Mouse (Mus musculus) heart, embryonic 11.5 days (tissue): ENCODE results near the gene P3h1. TPM values are rescaled to one million over a fixed set of nuclear protein-coding genes. Genes with fewer than 3 reads are reported as not detected.

Experiments used
- ATAC-seq: fragments of 200-750 bp; cut with Nextera tagmentation; replicated peaks from 2 replicates; pipeline ENCODE4 v1.8.0; 2017; ENCODE audit warnings: moderate library complexity; ENCODE audit not compliant: insufficient number of reproducible peaks, low FRiP score, low TSS enrichment
- H3K27ac ChIP-seq: fragments of 300-500 bp; sonication (generic); 2 replicates; pipeline ENCODE4 v1.5.1; 2014; ENCODE audit warnings: mild to moderate bottlenecking, low read depth, low read length
- H3K27me3 ChIP-seq: fragments of 300-500 bp; sonication (generic); 2 replicates; pipeline ENCODE4 v1.6.1; 2014; ENCODE audit warnings: mild to moderate bottlenecking, low read length, mixed read lengths; ENCODE audit not compliant: control insufficient read depth, insufficient read depth
- H3K36me3 ChIP-seq: fragments of 300-500 bp; sonication (generic); 2 replicates; pipeline ENCODE4 v1.6.1; 2014; ENCODE audit warnings: mild to moderate bottlenecking, low read length, moderate library complexity, mixed read lengths; ENCODE audit not compliant: control insufficient read depth, insufficient read depth
- H3K4me1 ChIP-seq: fragments of 300-500 bp; sonication (generic); 2 replicates; pipeline ENCODE4 v1.6.1; 2014; ENCODE audit warnings: low read length; ENCODE audit not compliant: control insufficient read depth, insufficient read depth
- H3K4me2 ChIP-seq: fragments of 300-500 bp; sonication (generic); 2 replicates; pipeline ENCODE4 v1.6.1; 2014; ENCODE audit warnings: mild to moderate bottlenecking, moderate library complexity
- H3K4me3 ChIP-seq: fragments of 300-500 bp; sonication (generic); 2 replicates; pipeline ENCODE4 v1.5.1; 2014; ENCODE audit warnings: low read depth, low read length
- H3K9ac ChIP-seq: fragments of 300-500 bp; sonication (generic); 2 replicates; pipeline ENCODE4 v1.6.1; 2014; ENCODE audit warnings: mild to moderate bottlenecking, low read depth, low read length, moderate library complexity
- H3K9me3 ChIP-seq: fragments of 300-500 bp; sonication (generic); replicated peaks from 2 replicates; pipeline ENCODE4 v1.6.1; 2016; ENCODE audit warnings: low read length; ENCODE audit not compliant: control insufficient read depth
- WGBS: fragments of 180-500 bp; shearing (Covaris S2); extraction: QIAGEN DNeasy Blood & Tissue Kit; methylation state at CpG from one replicate; pipeline ENCODE4 v1.1.7; 2014; ENCODE audit not compliant: insufficient replicate concordance; 5-methylcytosine and 5-hydroxymethylcytosine counted together
- polyA plus RNA-seq: library from polyadenylated mRNA; unstranded; fragments of >200 nt; fragmentation: Nextera tagmentation; extraction: Ambion mirVana; gene quantifications from 2 replicates; pipeline ENCODE4 v1.2.1, GENCODE M21; 2014

P3h1 gene
- polyA plus RNA-seq, 1 experiment from 2014 or later, result 32.1 TPM

DNA sequence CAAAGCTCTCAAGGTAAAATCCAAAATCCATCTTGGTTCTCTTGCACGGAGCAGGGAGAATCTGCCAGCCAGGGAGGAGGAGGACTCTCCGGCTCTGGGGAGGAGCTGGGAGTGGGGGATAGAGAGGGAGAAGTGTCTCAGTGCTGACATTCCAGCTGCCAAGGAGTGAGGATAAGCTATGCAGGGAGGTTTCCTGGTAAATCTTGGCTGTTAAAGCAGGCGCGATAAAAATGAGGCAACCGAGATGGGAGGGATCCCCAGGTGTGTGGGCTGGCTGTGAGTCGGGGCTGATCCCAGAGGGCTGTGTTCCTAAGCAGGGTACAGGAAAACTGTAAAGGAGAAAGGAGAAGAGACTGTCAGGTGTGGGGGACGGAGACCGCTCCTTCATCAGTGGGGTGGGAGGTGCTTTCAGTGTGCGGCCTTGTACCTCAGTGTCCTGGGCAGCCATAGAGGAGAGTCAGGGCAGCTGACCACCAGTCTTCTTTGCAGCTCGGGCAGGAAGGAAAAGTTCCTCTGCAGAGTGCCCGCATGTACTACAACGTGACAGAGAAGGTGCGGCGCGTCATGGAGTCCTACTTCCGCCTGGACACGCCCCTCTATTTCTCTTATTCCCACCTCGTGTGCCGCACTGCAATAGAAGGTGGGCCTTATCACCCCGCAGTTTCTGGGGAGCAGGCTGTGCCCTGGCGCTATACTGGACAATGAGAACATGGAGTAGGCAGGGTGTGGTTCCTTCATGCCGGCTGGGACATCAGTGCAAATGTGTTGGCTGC lies 11.9 kb downstream of the P3h1 start:
- H3K36me3 ChIP-seq, result peaks cover 5% of the 10 kb centered on the region; the same call in 1 of the 2 replicates
- peaks cover 5% of the 10 kb centered on the region; the same call in 1 of the 2 replicates for H3K4me1 ChIP-seq
- H3K9ac ChIP-seq, result no peak overlapping the region
- no peaks in the 10 kb centered on the region for H3K27me3 ChIP-seq
- 68% methylated on average over 22 of the region's 22 CpGs for WGBS
- no peak for ATAC-seq
- no peak overlapping the region for H3K4me2 ChIP-seq
- no peak overlapping the region for H3K27ac ChIP-seq
- no peak overlapping the region for H3K4me3 ChIP-seq
- no peaks in the 10 kb centered on the region for H3K9me3 ChIP-seq

DNA sequence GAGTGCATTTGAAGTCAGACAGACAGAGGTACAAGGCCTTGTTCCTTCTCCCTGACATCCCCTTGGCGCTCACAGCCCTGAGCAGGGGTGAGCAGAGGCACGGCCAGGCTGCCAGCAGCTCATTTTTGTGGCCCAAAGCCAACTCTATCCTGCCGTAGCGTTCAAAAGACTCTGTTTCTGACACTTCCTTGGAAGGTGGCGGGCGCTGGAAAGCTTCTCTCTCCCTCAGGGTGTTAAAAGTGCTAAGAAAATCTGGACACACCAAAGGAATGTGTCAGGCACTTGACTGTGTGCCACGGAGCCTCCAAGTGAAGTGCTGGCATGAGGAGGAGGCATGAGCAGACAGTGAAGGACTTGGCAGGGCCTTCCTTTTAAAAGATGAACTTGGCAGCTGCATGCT lies 12.8 kb downstream of the P3h1 start:
- no peak for ATAC-seq
- H3K4me3 ChIP-seq, result no peak overlapping the region
- H3K9ac ChIP-seq, result no peak overlapping the region
- H3K27ac ChIP-seq, result no peak overlapping the region
- H3K4me2 ChIP-seq, result no peak overlapping the region
- H3K4me1 ChIP-seq, result peaks cover 5% of the 10 kb centered on the region; the same call in 1 of the 2 replicates
- no peaks in the 10 kb centered on the region for H3K9me3 ChIP-seq
- H3K36me3 ChIP-seq, result peaks cover 3% of the 10 kb centered on the region; the same call in 1 of the 2 replicates
- WGBS, result 50% methylated on average over 7 of the region's 7 CpGs
- no peaks in the 10 kb centered on the region for H3K27me3 ChIP-seq

DNA sequence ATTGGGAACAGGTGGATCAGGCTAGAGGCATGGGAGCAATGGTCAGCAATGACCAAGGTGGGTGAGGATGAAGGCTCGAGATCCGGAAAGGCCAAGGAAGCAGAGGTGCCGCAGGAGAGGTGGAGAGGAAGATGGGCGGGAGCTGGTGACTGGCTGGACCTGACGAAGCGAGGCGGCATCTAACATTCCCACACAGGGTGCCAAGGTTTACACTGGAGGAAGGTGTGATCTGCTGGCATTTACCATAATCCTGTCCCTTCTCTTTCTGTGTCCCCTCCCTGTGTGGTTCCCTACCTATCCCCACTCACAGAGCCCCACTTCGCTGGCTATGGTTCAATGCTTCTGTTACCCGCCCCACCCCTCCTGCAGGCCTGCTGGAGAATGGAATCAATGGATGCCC lies 13.2 kb downstream of the P3h1 start:
- Histone ChIP-seq H3K4me3 (no peak overlapping the region), H3K27ac (no peak overlapping the region), H3K4me1 (peaks cover 5% of the 10 kb centered on the region; the same call in 1 of the 2 replicates), H3K36me3 (no peaks in the 10 kb centered on the region; the same call in 1 of the 2 replicates), H3K9ac (no peak overlapping the region), H3K9me3 (no peaks in the 10 kb centered on the region), H3K4me2 (no peak overlapping the region), H3K27me3 (no peaks in the 10 kb centered on the region)
- 89% methylated on average over 9 of the region's 9 CpGs for WGBS
- no peak for ATAC-seq

DNA sequence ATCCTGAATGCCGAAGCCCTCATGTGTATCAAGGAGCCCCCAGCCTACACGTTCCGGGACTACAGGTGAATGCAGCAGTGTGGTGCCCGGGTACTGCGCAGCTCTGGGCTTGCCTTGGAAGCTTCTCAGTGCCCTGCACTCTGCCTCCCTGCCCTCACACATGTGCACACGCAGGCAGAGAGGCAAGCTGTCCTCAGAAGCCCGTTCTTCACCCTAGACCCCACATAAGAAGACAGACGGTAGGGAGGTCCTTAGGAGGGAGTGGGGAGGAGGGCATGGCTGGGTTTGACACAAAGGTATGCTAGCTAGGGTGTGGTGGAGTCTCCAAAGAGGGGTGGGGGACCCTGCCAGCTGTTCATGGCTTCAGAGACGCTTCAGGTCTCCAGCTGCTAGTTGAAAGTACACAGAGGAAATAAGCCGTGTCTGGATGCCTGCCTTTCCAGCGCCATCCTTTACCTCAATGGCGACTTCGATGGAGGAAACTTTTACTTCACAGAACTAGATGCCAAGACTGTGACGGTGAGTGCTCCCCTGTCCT lies 14.0 kb downstream of the P3h1 start:
- Histone ChIP-seq H3K27me3 (no peaks in the 10 kb centered on the region), H3K9ac (no peak overlapping the region), H3K4me1 (peaks cover 3% of the 10 kb centered on the region; the same call in 1 of the 2 replicates), H3K4me3 (no peak overlapping the region), H3K9me3 (no peaks in the 10 kb centered on the region), H3K27ac (no peak overlapping the region), H3K36me3 (no peaks in the 10 kb centered on the region; the same call in 1 of the 2 replicates), H3K4me2 (no peak overlapping the region)
- WGBS, result 75% methylated on average over 14 of the region's 14 CpGs
- no peak for ATAC-seq

DNA sequence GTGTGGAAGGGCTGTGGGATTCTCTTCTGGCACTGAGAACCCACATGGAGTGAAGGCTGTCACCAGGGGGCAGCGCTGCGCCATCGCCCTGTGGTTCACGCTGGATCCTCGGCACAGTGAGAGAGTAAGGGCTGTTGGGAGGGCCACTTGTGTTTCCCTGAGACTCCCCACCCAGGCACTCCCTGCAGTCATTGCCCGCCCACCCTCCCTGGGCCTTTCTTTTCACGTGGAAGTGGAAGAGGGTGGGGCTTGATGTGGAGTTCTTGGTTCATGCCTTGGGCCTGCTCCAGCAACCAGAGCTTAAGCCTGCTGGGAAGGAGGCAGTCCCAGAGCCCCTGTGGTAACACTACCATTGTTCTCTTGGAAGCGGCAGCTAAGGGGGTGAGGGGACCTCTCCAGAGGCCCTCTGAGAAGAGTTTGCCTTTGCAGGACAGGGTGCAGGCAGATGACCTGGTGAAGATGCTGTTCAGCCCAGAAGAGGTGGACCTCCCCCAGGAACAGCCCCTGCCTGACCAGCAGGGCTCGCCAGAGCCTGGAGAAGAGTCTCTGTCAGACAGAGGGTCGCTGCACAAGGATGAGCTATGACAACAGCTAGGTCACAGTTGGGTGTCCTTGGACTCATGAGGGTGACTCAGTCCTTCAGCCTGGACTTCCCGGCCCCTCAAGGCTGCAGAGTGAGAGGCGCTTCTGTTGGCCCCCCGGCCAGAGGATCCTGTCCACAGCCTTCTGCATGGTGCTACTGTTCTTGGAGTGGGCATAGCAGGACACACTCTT lies 14.9 kb downstream of the P3h1 start:
- Histone ChIP-seq H3K36me3 (no peaks in the 10 kb centered on the region; the same call in 1 of the 2 replicates), H3K9ac (no peak overlapping the region), H3K9me3 (no peaks in the 10 kb centered on the region), H3K4me2 (no peak overlapping the region), H3K27me3 (no peaks in the 10 kb centered on the region), H3K27ac (no peak overlapping the region), H3K4me1 (no peaks in the 10 kb centered on the region), H3K4me3 (no peak overlapping the region)
- WGBS, result 39% methylated on average over 13 of the region's 13 CpGs
- peak; percentile 41; the same call in 1 of the 2 replicates for ATAC-seq

DNA sequence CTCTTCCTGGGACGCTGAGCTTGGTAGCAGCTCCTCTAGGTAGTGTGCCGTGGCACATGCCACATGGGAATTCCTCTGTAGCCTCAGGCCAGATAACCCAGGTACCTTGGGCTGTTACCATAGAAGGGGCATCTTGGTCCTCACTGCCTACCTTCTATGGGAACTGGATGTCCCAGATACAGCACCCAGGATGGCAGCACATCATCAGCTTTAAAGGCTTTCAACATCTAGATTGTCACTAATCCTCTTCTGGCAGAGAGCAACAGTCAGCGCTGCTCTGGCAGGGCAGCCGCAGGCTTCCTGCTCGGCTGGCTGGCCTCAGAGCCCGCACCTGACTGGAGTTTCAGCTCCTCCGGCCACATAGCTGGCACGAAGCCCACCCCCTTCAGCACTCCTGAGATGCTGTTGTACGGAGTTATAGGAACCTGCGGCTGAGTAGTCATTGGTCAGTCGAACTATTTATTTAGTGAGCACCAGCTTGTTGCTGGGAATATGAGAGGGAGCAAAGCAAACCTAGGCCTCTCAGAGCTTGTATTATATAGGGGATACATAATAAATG lies 15.8 kb downstream of the P3h1 start:
- WGBS, result 77% methylated on average over 11 of the region's 11 CpGs
- Histone ChIP-seq H3K9ac (no peak overlapping the region), H3K4me1 (no peaks in the 10 kb centered on the region), H3K9me3 (no peaks in the 10 kb centered on the region), H3K27ac (no peak overlapping the region), H3K4me3 (no peak overlapping the region), H3K4me2 (no peak overlapping the region), H3K27me3 (no peaks in the 10 kb centered on the region), H3K36me3 (no peaks in the 10 kb centered on the region; the same call in 1 of the 2 replicates)
- ATAC-seq, result no peak

DNA sequence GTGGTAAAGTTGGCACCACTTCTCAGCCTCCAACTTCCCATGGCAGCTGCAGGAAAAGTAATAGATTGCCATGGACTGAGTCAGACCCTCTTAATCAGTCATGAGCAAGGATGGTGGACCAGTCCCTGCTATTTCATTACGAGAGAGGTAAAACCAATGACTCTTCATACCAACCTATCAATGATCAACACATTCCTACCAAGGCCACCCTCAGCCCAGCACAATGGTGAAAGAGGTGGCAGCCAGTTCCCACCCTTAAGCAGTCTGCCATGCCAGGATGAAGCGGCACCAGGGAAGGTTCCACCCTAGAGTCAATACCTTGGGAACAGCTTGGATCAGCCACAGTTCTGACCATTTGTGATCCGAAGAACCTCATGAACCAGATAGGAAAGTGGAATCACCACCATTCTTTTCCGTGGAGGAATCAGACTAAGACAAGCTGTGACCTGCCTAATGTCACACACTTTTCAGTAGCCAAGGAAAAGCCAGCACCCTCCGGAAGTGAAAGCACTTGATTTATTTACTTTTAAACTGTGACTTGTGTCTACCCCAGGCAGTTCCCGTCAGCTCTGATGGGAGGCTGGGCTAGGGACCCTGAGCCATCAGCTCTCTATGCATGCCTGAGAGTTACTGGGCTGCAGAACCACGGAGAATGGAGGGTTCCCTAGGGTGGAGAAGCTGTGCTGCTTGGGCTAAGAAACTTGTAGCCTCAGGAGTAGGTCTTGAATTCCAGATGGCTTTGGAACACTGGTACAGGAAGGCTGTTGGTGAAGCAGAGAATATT lies 19.5 kb downstream of the P3h1 start:
- Histone ChIP-seq H3K9ac (no peak overlapping the region), H3K4me3 (no peak overlapping the region), H3K9me3 (no peaks in the 10 kb centered on the region), H3K4me2 (no peak overlapping the region), H3K27ac (no peak overlapping the region), H3K4me1 (peaks cover 9% of the 10 kb centered on the region; the same call in 1 of the 2 replicates), H3K27me3 (no peaks in the 10 kb centered on the region), H3K36me3 (no peaks in the 10 kb centered on the region)
- WGBS, result 52% methylated on average over 7 of the region's 7 CpGs
- no peak for ATAC-seq
